Mouse (Mus musculus): ENCODE results near the gene Ddx49. TPM values are rescaled to one million over a fixed set of nuclear protein-coding genes. Genes with fewer than 3 reads are reported as not detected.

Gene Ddx49
- polyA plus RNA-seq, 1 experiment from 2014 or later: 50.2 TPM

GRCm38 (mm10) chr8:70283136-70284077 lies 18.9 kb downstream of the Ddx49 start:
- H3K36me3 ChIP-seq: peaks cover 31% of the 10 kb centered on the region
- no peaks in the 10 kb centered on the region for H3K27me3 ChIP-seq
- peak overlapping the region; percentile 96 for H3K9ac ChIP-seq
- H3K4me3 ChIP-seq (replicated peaks): peak overlapping the region; percentile 90
- peak; percentile 61 for ATAC-seq (ENCODE audit: insufficient number of reproducible peaks, low FRiP score, low TSS enrichment, low read depth)
- H3K4me1 ChIP-seq: peaks cover 27% of the 10 kb centered on the region
- under 1% methylated on average over 55 of the region's 55 CpGs for WGBS
- peak overlapping the region; percentile 90 for H3K4me2 ChIP-seq (replicated peaks)
- no peaks in the 10 kb centered on the region for H3K9me3 ChIP-seq (replicated peaks)
- peak overlapping the region; percentile 84 for H3K27ac ChIP-seq (replicated peaks)

- Histone ChIP-seq H3K4me2 (replicated peaks) (peak within 1 kb of the TSS; percentile 90), H3K4me1 (peaks cover 34% of the 10 kb centered on the region), H3K9ac (peak within 1 kb of the TSS; percentile 96), H3K9me3 (replicated peaks) (no peaks in the 10 kb centered on the region), H3K27ac (replicated peaks) (peak within 1 kb of the TSS; percentile 84), H3K36me3 (peaks cover 27% of the 10 kb centered on the region), H3K27me3 (no peaks in the 10 kb centered on the region), H3K4me3 (replicated peaks) (peak within 1 kb of the TSS; percentile 90)
- WGBS: 2% methylated on average over 34 of the region's 36 CpGs
- peak; percentile 90 for ATAC-seq (ENCODE audit: insufficient number of reproducible peaks, low FRiP score, low TSS enrichment, low read depth)
These were observed 19.6 kb downstream of the Ddx49 start, which contains the start of gene Homer3 for GRCm38 (mm10) chr8:70282603-70283135. Gene Homer3, plus strand, starts transcription at chr8:70282827.

GRCm38 (mm10) chr8:70281001-70281400 lies 21.3 kb downstream of the Ddx49 start:
- Histone ChIP-seq H3K4me1 (peaks cover 37% of the 10 kb centered on the region), H3K36me3 (peaks cover 10% of the 10 kb centered on the region), H3K4me2 (replicated peaks) (no peak overlapping the region), H3K4me3 (replicated peaks) (no peak overlapping the region), H3K9ac (no peak overlapping the region), H3K27me3 (no peaks in the 10 kb centered on the region), H3K27ac (replicated peaks) (no peak overlapping the region), H3K9me3 (replicated peaks) (no peaks in the 10 kb centered on the region)
- WGBS: 35% methylated on average over 3 of the region's 3 CpGs
- ATAC-seq (ENCODE audit: insufficient number of reproducible peaks, low FRiP score, low TSS enrichment, low read depth): no peak

- Histone ChIP-seq H3K27ac (replicated peaks) (no peak overlapping the region), H3K4me1 (peaks cover 34% of the 10 kb centered on the region), H3K4me2 (replicated peaks) (no peak overlapping the region), H3K9me3 (replicated peaks) (no peaks in the 10 kb centered on the region), H3K9ac (no peak overlapping the region), H3K4me3 (replicated peaks) (no peak overlapping the region), H3K36me3 (no peaks in the 10 kb centered on the region), H3K27me3 (no peaks in the 10 kb centered on the region)
- 34% methylated on average over 8 of the region's 8 CpGs for WGBS
- ATAC-seq (ENCODE audit: insufficient number of reproducible peaks, low FRiP score, low TSS enrichment, low read depth): no peak
These were observed 23.0 kb downstream of the Ddx49 start for GRCm38 (mm10) chr8:70279266-70279665.

- Histone ChIP-seq H3K9ac (no peak overlapping the region), H3K27ac (replicated peaks) (no peak overlapping the region), H3K9me3 (replicated peaks) (no peaks in the 10 kb centered on the region), H3K4me2 (replicated peaks) (no peak overlapping the region), H3K4me3 (replicated peaks) (no peak overlapping the region), H3K27me3 (no peaks in the 10 kb centered on the region), H3K36me3 (no peaks in the 10 kb centered on the region), H3K4me1 (peaks cover 26% of the 10 kb centered on the region)
- WGBS: 46% methylated on average over 14 of the region's 15 CpGs
- ATAC-seq (ENCODE audit: insufficient number of reproducible peaks, low FRiP score, low TSS enrichment, low read depth): no peak
These were observed 24.1 kb downstream of the Ddx49 start for GRCm38 (mm10) chr8:70278175-70278574.

GRCm38 (mm10) chr8:70276476-70276875 lies 25.8 kb downstream of the Ddx49 start:
- H3K36me3 ChIP-seq: no peaks in the 10 kb centered on the region
- no peak overlapping the region for H3K4me3 ChIP-seq (replicated peaks)
- no peak overlapping the region for H3K9ac ChIP-seq
- no peaks in the 10 kb centered on the region for H3K27me3 ChIP-seq
- no peaks in the 10 kb centered on the region for H3K9me3 ChIP-seq (replicated peaks)
- WGBS: 81% methylated on average over 3 of the region's 3 CpGs
- H3K27ac ChIP-seq (replicated peaks): no peak overlapping the region
- no peak for ATAC-seq (ENCODE audit: insufficient number of reproducible peaks, low FRiP score, low TSS enrichment, low read depth)
- peaks cover 16% of the 10 kb centered on the region; the same call in 1 of the 2 replicates for H3K4me1 ChIP-seq
- H3K4me2 ChIP-seq (replicated peaks): no peak overlapping the region

GRCm38 (mm10) chr8:70274350-70274749 lies 27.9 kb downstream of the Ddx49 start:
- peaks cover 15% of the 10 kb centered on the region; the same call in 1 of the 2 replicates for H3K4me1 ChIP-seq
- no peak overlapping the region for H3K4me3 ChIP-seq (replicated peaks)
- no peak for ATAC-seq (ENCODE audit: insufficient number of reproducible peaks, low FRiP score, low TSS enrichment, low read depth)
- no peaks in the 10 kb centered on the region for H3K27me3 ChIP-seq
- H3K9ac ChIP-seq: no peak overlapping the region
- H3K27ac ChIP-seq (replicated peaks): no peak overlapping the region
- no peaks in the 10 kb centered on the region for H3K36me3 ChIP-seq
- H3K4me2 ChIP-seq (replicated peaks): no peak overlapping the region
- no peaks in the 10 kb centered on the region for H3K9me3 ChIP-seq (replicated peaks)

GRCm38 (mm10) chr8:70272949-70273348 lies 29.3 kb downstream of the Ddx49 start:
- no peaks in the 10 kb centered on the region for H3K27me3 ChIP-seq
- 36% methylated on average over 3 of the region's 3 CpGs for WGBS
- no peaks in the 10 kb centered on the region for H3K36me3 ChIP-seq
- H3K9me3 ChIP-seq (replicated peaks): no peaks in the 10 kb centered on the region
- H3K4me2 ChIP-seq (replicated peaks): no peak overlapping the region
- H3K27ac ChIP-seq (replicated peaks): no peak overlapping the region
- H3K4me1 ChIP-seq: peaks cover 11% of the 10 kb centered on the region
- H3K4me3 ChIP-seq (replicated peaks): no peak overlapping the region
- ATAC-seq (ENCODE audit: insufficient number of reproducible peaks, low FRiP score, low TSS enrichment, low read depth): no peak
- no peak overlapping the region for H3K9ac ChIP-seq

GRCm38 (mm10) chr8:70268799-70269565 lies 33.3 kb downstream of the Ddx49 start:
- Histone ChIP-seq H3K36me3 (peaks cover 16% of the 10 kb centered on the region), H3K9ac (no peak overlapping the region), H3K9me3 (replicated peaks) (no peaks in the 10 kb centered on the region), H3K4me1 (peaks cover 6% of the 10 kb centered on the region; the same call in 1 of the 2 replicates), H3K4me3 (replicated peaks) (no peak overlapping the region), H3K4me2 (replicated peaks) (no peak overlapping the region), H3K27ac (replicated peaks) (peak overlapping the region; percentile 9; the same call in 1 of the 2 replicates), H3K27me3 (no peaks in the 10 kb centered on the region)
- ATAC-seq (ENCODE audit: insufficient number of reproducible peaks, low FRiP score, low TSS enrichment, low read depth): peak; percentile 61; the same call in 1 of the 2 replicates
- WGBS: 51% methylated on average over 11 of the region's 11 CpGs

- ATAC-seq (ENCODE audit: insufficient number of reproducible peaks, low FRiP score, low TSS enrichment, low read depth): 0 out of 2 replicates have a peak, but pooled peaks have one; percentile 15
- Histone ChIP-seq H3K4me3 (replicated peaks) (no peak overlapping the region), H3K27me3 (no peaks in the 10 kb centered on the region), H3K9ac (no peak overlapping the region), H3K9me3 (replicated peaks) (no peaks in the 10 kb centered on the region), H3K27ac (replicated peaks) (peak overlapping the region; percentile 9; the same call in 1 of the 2 replicates), H3K36me3 (peaks cover 23% of the 10 kb centered on the region), H3K4me2 (replicated peaks) (no peak overlapping the region), H3K4me1 (peaks cover 6% of the 10 kb centered on the region; the same call in 1 of the 2 replicates)
- WGBS: 54% methylated on average over 5 of the region's 5 CpGs
These were observed 34.0 kb downstream of the Ddx49 start for GRCm38 (mm10) chr8:70268311-70268710.

GRCm38 (mm10) chr8:70267674-70268073 lies 34.6 kb downstream of the Ddx49 start:
- Histone ChIP-seq H3K9me3 (replicated peaks) (no peaks in the 10 kb centered on the region), H3K4me1 (peaks cover 6% of the 10 kb centered on the region; the same call in 1 of the 2 replicates), H3K27ac (replicated peaks) (no peak overlapping the region), H3K27me3 (no peaks in the 10 kb centered on the region), H3K9ac (no peak overlapping the region), H3K36me3 (peaks cover 29% of the 10 kb centered on the region), H3K4me2 (replicated peaks) (no peak overlapping the region), H3K4me3 (replicated peaks) (no peak overlapping the region)
- 87% methylated on average over 3 of the region's 3 CpGs for WGBS
- ATAC-seq (ENCODE audit: insufficient number of reproducible peaks, low FRiP score, low TSS enrichment, low read depth): no peak
